Mouse (Mus musculus) hindlimb bud, embryonic 11.5 days (tissue): ENCODE results near the gene Fam234b.

Source experiments
- DNase-seq: peaks from one replicate; pipeline ENCODE4 v3.0.0-alpha.2; 2012; ENCODE audit warnings: low read depth, low spot score; ENCODE audit errors: extremely low spot score

Gene Fam234b

GRCm38 (mm10) chr6:135197921-135198532 lies at the start of gene Fam234b, which contains the start of gene Hebp1:
Fam234b (plus strand) TSS chr6:135197977.
Hebp1 (minus strand) TSS chr6:135198022.
- DNase-seq = no peak

- no peak for DNase-seq
Measured at GRCm38 (mm10) chr6:135148506-135148905, 49.3 kb upstream of the Fam234b start.

GRCm38 (mm10) chr6:135149175-135149574 lies 48.6 kb upstream of the Fam234b start:
- no peak for DNase-seq

GRCm38 (mm10) chr6:135149722-135150121 lies 48.1 kb upstream of the Fam234b start:
- DNase-seq = no peak

GRCm38 (mm10) chr6:135150311-135150710 lies 47.5 kb upstream of the Fam234b start:
- DNase-seq = no peak

- no peak for DNase-seq
Measured at GRCm38 (mm10) chr6:135153719-135154118, 44.1 kb upstream of the Fam234b start.

- no peak for DNase-seq
Measured at GRCm38 (mm10) chr6:135156597-135156996, 41.2 kb upstream of the Fam234b start.

GRCm38 (mm10) chr6:135157496-135157895 lies 40.3 kb upstream of the Fam234b start:
- DNase-seq = no peak

- DNase-seq = no peak
Measured at GRCm38 (mm10) chr6:135158509-135158908, 39.3 kb upstream of the Fam234b start.

GRCm38 (mm10) chr6:135161356-135161755 lies 36.4 kb upstream of the Fam234b start:
- DNase-seq = no peak

GRCm38 (mm10) chr6:135162311-135162710 lies 35.5 kb upstream of the Fam234b start:
- no peak for DNase-seq

- no peak for DNase-seq
Measured at GRCm38 (mm10) chr6:135162861-135163260, 34.9 kb upstream of the Fam234b start.

- DNase-seq = no peak
Measured at GRCm38 (mm10) chr6:135165191-135165590, 32.6 kb upstream of the Fam234b start.

- DNase-seq = no peak
Measured at GRCm38 (mm10) chr6:135165706-135166105, 32.1 kb upstream of the Fam234b start.

GRCm38 (mm10) chr6:135166262-135166661 lies 31.5 kb upstream of the Fam234b start:
- DNase-seq = no peak

- DNase-seq = no peak
Measured at GRCm38 (mm10) chr6:135166712-135167111, 31.1 kb upstream of the Fam234b start.

GRCm38 (mm10) chr6:135167380-135168311 lies 30.1 kb upstream of the Fam234b start:
- no peak for DNase-seq

- DNase-seq = no peak
Measured at GRCm38 (mm10) chr6:135168471-135168870, 29.3 kb upstream of the Fam234b start.

- no peak for DNase-seq
Measured at GRCm38 (mm10) chr6:135169246-135169645, 28.5 kb upstream of the Fam234b start.

GRCm38 (mm10) chr6:135171736-135172135 lies 26.0 kb upstream of the Fam234b start:
- DNase-seq = no peak

- no peak for DNase-seq
Measured at GRCm38 (mm10) chr6:135175014-135175413, 22.8 kb upstream of the Fam234b start.

GRCm38 (mm10) chr6:135177271-135177670 lies 20.5 kb upstream of the Fam234b start:
- no peak for DNase-seq
